Mouse (Mus musculus) embryonic facial prominence, embryonic 11.5 days (tissue): ENCODE data around the gene Cpne5. TPM values are rescaled to one million over a fixed set of nuclear protein-coding genes. Genes with fewer than 3 reads are reported as not detected.
"Not testable (repeated sequence)": the region's sequence is repeated elsewhere in the genome, so short reads cannot be mapped to it uniquely, and the experiment has no call there.

ENCODE experiments used
- ATAC-seq: fragments of 200-750 bp; cut with Nextera tagmentation; replicated peaks from 2 replicates; pipeline ENCODE4 v1.8.0; 2017; ENCODE audit warnings: low read depth; ENCODE audit not compliant: insufficient number of reproducible peaks, low FRiP score, low TSS enrichment
- DNase-seq: peaks from one replicate; pipeline ENCODE4 v3.0.0-alpha.2; 2015; ENCODE audit warnings: low spot score
- H3K27ac ChIP-seq: fragments of 300-500 bp; sonication (generic); replicated peaks from 2 replicates; pipeline ENCODE4 v1.5.1; 2014; ENCODE audit warnings: mild to moderate bottlenecking, low read depth, low read length, control low read depth
- H3K27me3 ChIP-seq: fragments of 300-500 bp; sonication (generic); 2 replicates; pipeline ENCODE4 v1.6.1; 2014; ENCODE audit warnings: mild to moderate bottlenecking, low read length, moderate library complexity, mixed read lengths; ENCODE audit not compliant: control insufficient read depth, insufficient read depth
- H3K36me3 ChIP-seq: fragments of 300-500 bp; sonication (generic); replicated peaks from 2 replicates; pipeline ENCODE4 v1.6.1; 2014; ENCODE audit warnings: low read depth, mild to moderate bottlenecking, low read length, moderate library complexity, mixed read lengths; ENCODE audit not compliant: control insufficient read depth, insufficient read depth
- H3K4me1 ChIP-seq: fragments of 300-500 bp; sonication (generic); 2 replicates; pipeline ENCODE4 v1.6.1; 2014; ENCODE audit warnings: low read length, mixed read lengths; ENCODE audit not compliant: control insufficient read depth, insufficient read depth
- H3K4me2 ChIP-seq: fragments of 300-500 bp; sonication (generic); 2 replicates; pipeline ENCODE4 v1.6.1; 2014; ENCODE audit warnings: low read depth, mild to moderate bottlenecking, control low read depth, low read length, moderate library complexity
- H3K4me3 ChIP-seq: fragments of 300-500 bp; sonication (generic); 2 replicates; pipeline ENCODE4 v1.5.1; 2014; ENCODE audit warnings: low read depth, low read length, control low read depth
- H3K9ac ChIP-seq: fragments of 300-500 bp; sonication (generic); replicated peaks from 2 replicates; pipeline ENCODE4 v1.6.1; 2014; ENCODE audit warnings: mild to moderate bottlenecking, control low read depth, low read length
- H3K9me3 ChIP-seq: fragments of 300-500 bp; sonication (generic); replicated peaks from 2 replicates; pipeline ENCODE4 v1.6.1; 2016; ENCODE audit warnings: mild to moderate bottlenecking, low read length, inconsistent platforms, mixed read lengths; ENCODE audit not compliant: control insufficient read depth
- WGBS: fragments of 180-500 bp; shearing (Covaris S2); extraction: QIAGEN DNeasy Blood & Tissue Kit; methylation state at CpG from one replicate; pipeline ENCODE4 v1.1.7; 2014; 5-methylcytosine and 5-hydroxymethylcytosine counted together
- polyA plus RNA-seq: library from polyadenylated mRNA; unstranded; fragments of >200 nt; fragmentation: Nextera tagmentation; extraction: Ambion mirVana; gene quantifications from 2 replicates; pipeline ENCODE4 v1.2.1, GENCODE M21; 2014

Gene Cpne5
- polyA plus RNA-seq, 1 experiment from 2014 or later: 4.5 TPM

- WGBS: 55% methylated on average over 12 of the region's 12 CpGs
- no peak for ATAC-seq
- no peaks in the 10 kb centered on the region for H3K9me3 ChIP-seq
These were observed 117.3 kb downstream of the Cpne5 start for GRCm38 (mm10) chr17:29120666-29121065.

GRCm38 (mm10) chr17:29118057-29118456 lies 119.9 kb downstream of the Cpne5 start:
- ATAC-seq: no peak
- DNase-seq: peak; percentile 54
- WGBS: 45% methylated on average over 5 of the region's 5 CpGs

More at GRCm38 (mm10) chr17:29120666-29121065, 117.3 kb downstream of the Cpne5 start:
- Histone ChIP-seq H3K4me1 (no peaks in the 10 kb centered on the region), H3K4me2 (no peak overlapping the region), H3K9ac (no peak overlapping the region), H3K27me3 (no peaks in the 10 kb centered on the region), H3K27ac (no peak overlapping the region), H3K4me3 (no peak overlapping the region), H3K36me3 (no peaks in the 10 kb centered on the region)
- DNase-seq: no peak

DNA sequence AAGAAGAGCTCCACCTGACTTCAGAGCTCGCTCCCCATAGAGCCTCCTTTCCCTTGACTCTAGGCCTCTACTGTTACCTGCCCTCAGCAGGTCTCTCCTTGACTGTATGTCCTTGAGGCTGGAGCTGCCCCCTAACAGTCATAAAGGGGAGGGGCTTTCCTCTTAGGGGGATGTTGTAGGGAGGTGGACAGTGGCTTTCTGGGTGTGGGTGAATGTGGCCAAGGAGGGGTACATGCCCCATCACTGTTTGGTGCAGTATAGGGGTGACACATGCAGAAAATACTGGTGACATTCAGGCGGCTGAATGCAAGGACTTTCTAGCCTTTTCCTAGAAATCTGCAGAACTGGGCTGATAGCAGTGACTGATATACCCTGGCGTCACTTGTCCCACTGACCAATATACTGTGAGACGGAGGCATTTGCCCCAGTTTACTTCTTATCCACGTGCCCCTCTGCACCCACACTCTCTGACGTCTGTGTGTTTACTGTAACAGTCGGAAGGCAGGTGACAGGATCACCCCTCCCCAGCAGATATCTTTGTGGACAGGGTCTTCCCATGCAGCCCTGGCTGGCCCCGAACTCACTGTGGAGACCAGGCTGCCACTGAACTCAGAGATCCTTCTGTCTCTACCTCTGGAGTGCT lies 120.8 kb downstream of the Cpne5 start:
- no peaks in the 10 kb centered on the region for H3K27me3 ChIP-seq
- H3K9ac ChIP-seq: no peak overlapping the region
- no peaks in the 10 kb centered on the region for H3K36me3 ChIP-seq
- no peaks in the 10 kb centered on the region for H3K4me1 ChIP-seq
- H3K9me3 ChIP-seq: no peaks in the 10 kb centered on the region
- ATAC-seq (no peak), DNase-seq (no peak)
- WGBS: 75% methylated on average over 8 of the region's 8 CpGs
- no peak overlapping the region for H3K27ac ChIP-seq
- H3K4me2 ChIP-seq: no peak overlapping the region
- no peak overlapping the region for H3K4me3 ChIP-seq

More at GRCm38 (mm10) chr17:29118057-29118456, 119.9 kb downstream of the Cpne5 start:
- Histone ChIP-seq H3K27ac (no peak overlapping the region), H3K4me3 (no peak overlapping the region), H3K4me1 (no peaks in the 10 kb centered on the region), H3K27me3 (no peaks in the 10 kb centered on the region), H3K9me3 (no peaks in the 10 kb centered on the region), H3K4me2 (no peak overlapping the region), H3K36me3 (no peaks in the 10 kb centered on the region), H3K9ac (no peak overlapping the region)

DNA sequence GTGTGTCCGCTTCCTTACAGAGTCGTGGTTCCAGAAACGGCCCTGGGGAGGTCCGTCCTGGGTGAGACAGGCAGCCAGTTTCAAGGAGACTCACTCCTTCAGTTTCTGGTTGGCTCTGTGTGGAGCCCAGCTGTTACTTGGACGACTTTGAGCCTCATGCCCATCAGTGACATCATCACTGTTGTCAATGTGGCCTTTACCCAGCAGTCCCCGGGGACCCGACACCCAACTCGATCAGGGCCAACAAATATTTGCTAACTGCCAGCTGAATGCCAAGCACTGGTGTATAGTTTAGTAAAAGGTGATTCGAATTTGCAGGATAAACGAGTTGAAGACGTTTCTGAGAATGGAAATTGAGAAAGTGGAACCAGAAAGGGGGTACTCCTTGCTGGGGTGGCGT lies 121.9 kb downstream of the Cpne5 start:
- Histone ChIP-seq H3K9ac (no peak overlapping the region), H3K4me1 (no peaks in the 10 kb centered on the region), H3K4me3 (no peak overlapping the region), H3K27ac (no peak overlapping the region), H3K9me3 (no peaks in the 10 kb centered on the region), H3K4me2 (no peak overlapping the region), H3K27me3 (no peaks in the 10 kb centered on the region), H3K36me3 (no peaks in the 10 kb centered on the region)
- WGBS: 71% methylated on average over 12 of the region's 12 CpGs
- DNase-seq (no peak), ATAC-seq (no peak)

DNA sequence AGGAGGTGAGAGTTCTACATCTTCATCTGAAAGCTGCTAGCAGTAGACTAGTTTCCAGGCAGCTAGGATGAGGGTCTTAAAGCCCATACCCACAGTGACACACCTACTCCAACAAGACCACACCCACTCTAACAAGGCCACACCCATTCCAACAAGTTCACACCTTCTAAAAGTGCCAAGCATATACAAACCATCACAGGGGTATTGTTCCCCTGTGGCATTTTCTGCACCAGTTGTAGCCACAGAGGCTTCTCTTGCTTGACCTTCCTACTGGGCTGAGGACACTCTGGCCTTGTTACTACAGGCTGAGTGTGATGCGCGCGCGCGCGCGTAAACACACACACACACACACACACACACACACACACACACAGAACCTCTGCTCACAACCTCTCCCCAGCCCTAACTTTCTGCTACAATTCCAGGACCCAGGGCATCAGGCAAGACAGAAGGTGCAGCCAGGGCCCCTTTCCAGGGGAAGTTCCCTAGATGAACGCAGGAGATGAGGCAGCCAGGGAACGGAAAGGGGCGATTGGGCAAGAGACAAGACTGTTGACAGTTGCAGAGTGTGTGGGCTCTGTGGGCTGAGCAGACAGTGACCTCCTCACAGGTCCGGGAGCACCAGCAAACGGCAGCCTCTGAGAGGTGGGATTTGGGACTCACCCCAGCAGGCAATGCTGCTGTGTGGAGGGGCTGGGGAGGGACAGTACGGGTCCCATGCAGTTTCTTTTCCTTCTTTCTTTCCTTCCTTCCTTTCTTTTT lies 124.2 kb downstream of the Cpne5 start, which contains the start of gene Rab44:
TSS of gene Rab44 (plus strand) at position 555 of the 762 bp plus-strand sequence.
- 94% methylated on average over 13 of the region's 13 CpGs for WGBS
- no peak for DNase-seq
- Histone ChIP-seq H3K9ac (no peak within 1 kb of the TSS), H3K4me2 (no peak within 1 kb of the TSS), H3K9me3 (no peaks in the 10 kb centered on the region), H3K4me3 (no peak within 1 kb of the TSS), H3K27me3 (no peaks in the 10 kb centered on the region), H3K4me1 (no peaks in the 10 kb centered on the region), H3K27ac (no peak within 1 kb of the TSS), H3K36me3 (no peaks in the 10 kb centered on the region)
- ATAC-seq: no peak

DNA sequence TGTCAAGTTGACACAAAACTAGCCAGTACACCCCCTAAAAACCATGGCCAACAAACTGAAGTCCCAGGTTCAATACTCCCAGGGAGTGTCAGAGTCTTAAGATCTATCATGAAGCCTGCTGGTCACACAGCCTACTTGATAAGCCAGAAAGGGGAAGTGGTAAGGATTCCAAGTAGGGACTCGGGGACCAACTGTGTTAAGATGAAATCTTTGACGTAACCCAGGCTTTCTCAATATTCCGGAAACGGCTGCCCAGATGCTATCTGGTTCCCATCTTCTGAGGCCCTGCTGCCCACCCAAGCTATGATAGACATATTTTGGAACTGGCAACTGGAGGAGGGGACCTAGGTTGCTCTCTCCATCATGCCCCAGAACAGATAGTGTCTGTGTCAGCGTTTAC lies 126.6 kb downstream of the Cpne5 start:
- no peak for ATAC-seq
- no peak overlapping the region for H3K9ac ChIP-seq
- H3K4me1 ChIP-seq: no peaks in the 10 kb centered on the region
- no peaks in the 10 kb centered on the region for H3K36me3 ChIP-seq
- no peak for DNase-seq
- H3K4me2 ChIP-seq: no peak overlapping the region
- no peaks in the 10 kb centered on the region for H3K27me3 ChIP-seq
- 88% methylated on average over 5 of the region's 5 CpGs for WGBS
- no peak overlapping the region for H3K27ac ChIP-seq
- H3K4me3 ChIP-seq: no peak overlapping the region
- no peaks in the 10 kb centered on the region for H3K9me3 ChIP-seq

- H3K4me1 ChIP-seq, ATAC-seq, DNase-seq, H3K9me3 ChIP-seq, H3K36me3 ChIP-seq, H3K27ac ChIP-seq, H3K27me3 ChIP-seq, H3K9ac ChIP-seq, H3K4me3 ChIP-seq, H3K4me2 ChIP-seq: not testable (repeated sequence)
- 81% methylated on average over 6 of the region's 6 CpGs for WGBS
These were observed 127.6 kb downstream of the Cpne5 start for GRCm38 (mm10) chr17:29110356-29110755.
